Mouse (Mus musculus) left cerebral cortex, adult 8-10 months (tissue): ENCODE measurements at regions not wholly inside any gene's neighbourhood (a gene's known extent, or its start where the extent isn't known, plus 50 kb on each side); places are given as distances from the start of the nearest gene placed in this dataset.
A peak's percentile ranks its signal among the peaks of the same experiment; 100 is the strongest.

Experiments
- DNase-seq, 2 experiments: peaks; one replicate each; pipeline ENCODE4 v3.0.0; 2022; ENCODE audit warnings: low spot score in 2 of 2

GRCm38 (mm10) chr10:126646587-126646986, 254.6 kb downstream of the Atp23 start:
- no peak for DNase-seq

DNA sequence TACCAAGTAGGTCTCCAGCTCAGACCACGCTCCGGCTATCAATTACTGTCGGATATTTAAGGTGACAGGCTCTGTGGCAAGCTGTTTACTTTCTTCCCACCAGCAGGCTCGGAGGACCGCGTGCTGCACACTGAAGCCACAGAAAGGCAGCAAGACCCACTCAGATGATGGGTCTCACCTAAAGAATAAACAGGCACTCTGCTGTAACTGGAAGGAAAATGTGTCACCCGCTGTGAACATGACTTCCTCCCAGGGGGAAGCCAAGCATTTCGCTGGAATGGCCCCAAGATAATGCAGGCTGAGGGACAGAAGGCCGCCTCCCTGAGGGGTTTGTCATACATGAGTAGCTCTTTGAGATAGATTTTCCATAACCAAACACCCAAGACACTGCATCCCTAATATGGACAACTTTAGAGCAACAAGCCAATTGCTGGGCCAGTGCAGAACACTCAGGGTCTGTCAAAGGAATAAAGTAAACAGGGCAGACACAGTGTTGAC, 259.3 kb downstream of the Atp23 start:
- DNase-seq, result no peak

GRCm38 (mm10) chr10:126634731-126635130, 266.4 kb downstream of the Atp23 start:
- DNase-seq, result no peak

DNA sequence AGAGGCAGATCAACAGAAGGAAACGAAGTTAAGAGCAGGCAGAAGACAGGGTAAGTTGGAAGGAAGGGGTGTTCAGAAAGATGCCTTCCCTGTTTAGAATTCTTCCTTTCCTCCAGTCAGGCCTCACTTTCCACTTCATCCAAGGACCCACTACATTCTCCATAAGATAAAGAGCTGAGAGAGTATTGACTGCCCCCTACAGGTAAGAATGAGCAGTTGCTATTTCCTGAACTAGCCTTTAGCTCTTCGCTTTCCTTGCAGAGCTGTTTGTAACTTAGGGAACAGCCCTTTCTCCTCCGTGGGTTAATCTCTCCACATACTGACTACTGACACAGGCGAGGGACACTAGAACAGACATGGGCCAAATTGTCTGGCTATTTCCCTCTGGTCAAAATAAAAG, 273.1 kb downstream of the Atp23 start:
- no peak for DNase-seq

DNA sequence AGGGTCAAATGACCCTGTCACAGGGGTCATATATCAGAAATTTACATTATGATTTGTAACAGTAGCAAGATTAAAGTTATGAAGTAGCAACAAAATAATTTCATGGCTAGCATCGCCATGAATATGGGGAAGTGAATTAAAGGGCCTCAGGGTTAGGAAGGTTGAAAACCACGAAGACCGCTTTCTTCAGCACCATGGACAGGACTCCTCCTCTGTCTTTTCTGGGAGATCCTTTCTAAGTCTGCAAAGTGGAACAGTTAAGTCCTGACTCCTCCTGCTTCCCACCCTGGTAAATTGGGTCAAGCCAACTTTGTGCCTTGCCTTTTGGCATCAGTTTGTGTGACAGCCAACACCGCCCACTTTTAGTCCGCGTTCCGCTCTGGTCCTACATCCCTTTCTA, 275.7 kb downstream of the Atp23 start:
- DNase-seq, result no peak

- DNase-seq, result no peak
These were observed 280.4 kb downstream of the Atp23 start for GRCm38 (mm10) chr10:126620802-126621201.

GRCm38 (mm10) chr10:126619970-126620369, 281.2 kb downstream of the Atp23 start:
- no peak for DNase-seq

DNA sequence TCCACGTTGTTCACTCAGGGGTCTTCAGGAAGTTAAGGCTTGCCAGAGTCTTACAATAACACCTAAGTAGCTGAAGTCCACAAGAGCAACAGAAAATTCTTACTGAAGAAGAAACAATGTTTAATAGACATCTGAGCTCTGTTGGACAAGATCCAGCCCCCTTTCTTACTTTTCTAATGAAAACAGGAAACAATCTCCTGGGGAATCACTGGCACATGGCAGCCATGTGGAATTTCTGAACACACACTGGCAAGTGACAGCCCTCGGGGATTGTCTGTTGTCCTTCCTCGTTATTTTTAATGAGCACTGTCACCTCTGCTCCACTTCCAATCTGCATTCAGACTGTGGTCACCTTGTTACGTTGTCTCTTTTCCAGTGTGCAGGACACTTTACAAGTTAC, 288.9 kb downstream of the Atp23 start:
- no peak for DNase-seq

DNA sequence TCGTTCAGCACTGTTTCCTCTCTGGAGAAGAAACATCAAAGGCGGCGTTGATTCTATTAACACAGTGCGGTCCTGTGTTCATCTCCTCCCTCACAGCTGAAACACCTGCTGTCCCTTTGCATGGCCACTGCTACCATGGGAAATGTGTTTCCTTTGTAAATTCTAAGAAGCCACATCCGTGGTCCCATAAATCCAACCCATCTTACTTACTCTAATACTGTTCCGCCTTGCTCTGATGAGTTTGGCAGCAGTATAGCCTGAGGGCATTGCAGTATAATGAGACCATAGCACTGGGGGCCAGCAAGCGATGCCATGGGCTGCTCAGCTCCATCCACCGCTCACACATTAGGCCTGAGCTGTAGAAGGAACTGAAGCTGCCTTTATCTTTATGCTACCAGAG, 290.6 kb downstream of the Atp23 start:
- DNase-seq, result no peak

GRCm38 (mm10) chr10:126599686-126600085, 301.5 kb downstream of the Atp23 start:
- DNase-seq, result no peak

- no peak for DNase-seq
These were observed 333.0 kb downstream of the Atp23 start for GRCm38 (mm10) chr10:126568155-126568554.

- no peak for DNase-seq
These were observed 335.8 kb downstream of the Atp23 start for GRCm38 (mm10) chr10:126565326-126565725.

- peak in 1 of 2 experiments; percentile 12 for DNase-seq
These were observed 346.1 kb downstream of the Atp23 start for GRCm38 (mm10) chr10:126555080-126555479.

GRCm38 (mm10) chr10:126531950-126532349, 369.2 kb downstream of the Atp23 start:
- no peak for DNase-seq

DNA sequence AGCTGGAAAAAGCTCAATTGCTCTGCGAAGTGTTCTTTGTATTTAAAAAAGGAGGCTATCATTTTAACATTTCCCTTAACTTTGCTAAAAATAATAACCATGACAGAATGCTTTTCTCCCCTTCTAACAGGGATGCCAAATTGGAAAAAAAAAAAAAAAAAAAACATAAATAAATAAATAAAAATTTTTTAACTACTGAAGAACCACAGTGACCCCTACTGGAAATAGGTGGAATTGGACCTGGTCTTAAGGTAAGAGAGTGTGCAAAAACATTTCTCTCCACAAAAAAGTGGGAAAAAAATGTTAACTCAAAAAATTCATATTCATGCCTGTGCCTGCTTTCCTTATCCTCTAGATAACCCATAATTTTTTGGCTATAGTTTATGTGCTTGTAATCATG, 369.8 kb downstream of the Atp23 start:
- no peak for DNase-seq

DNA sequence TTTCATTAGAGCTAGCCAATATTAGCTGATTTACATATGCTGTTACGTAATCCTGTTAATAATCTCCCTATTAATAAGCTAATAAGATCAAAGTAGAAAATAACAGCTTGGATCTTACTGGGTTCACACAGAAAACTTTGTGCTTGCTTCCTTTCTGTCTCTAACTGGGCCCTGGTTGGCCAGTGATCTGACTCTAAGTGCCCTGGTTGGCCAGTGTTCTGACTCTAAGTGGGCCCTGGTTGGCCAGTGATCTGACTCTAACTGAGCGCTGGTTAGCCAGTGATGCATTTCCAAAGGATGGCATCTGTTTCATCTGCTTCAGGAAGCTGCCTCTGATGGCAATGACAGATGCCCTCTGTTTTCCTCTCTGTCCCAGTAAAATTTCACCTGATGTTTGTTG, 372.4 kb downstream of the Atp23 start:
- DNase-seq, result no peak

DNA sequence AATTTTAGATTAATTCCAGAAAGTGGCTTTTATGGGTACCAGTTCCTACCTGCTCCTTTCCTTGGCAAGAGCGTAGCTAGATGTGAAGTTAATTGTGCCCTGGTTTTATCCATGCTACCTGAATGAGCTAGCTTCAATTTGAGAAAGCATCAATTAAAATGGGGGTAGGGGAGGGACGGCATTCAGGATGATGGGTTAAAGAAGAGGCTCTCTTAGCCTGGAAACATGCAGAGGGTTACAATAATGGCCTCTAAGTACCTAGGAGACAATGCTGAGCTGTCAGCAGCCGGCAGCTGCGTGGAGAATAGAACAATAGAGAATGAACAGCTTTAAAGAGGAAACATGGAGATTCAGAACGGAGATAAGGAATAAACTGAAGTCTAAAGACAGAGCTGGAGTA, 375.0 kb downstream of the Atp23 start:
- DNase-seq, result no peak

DNA sequence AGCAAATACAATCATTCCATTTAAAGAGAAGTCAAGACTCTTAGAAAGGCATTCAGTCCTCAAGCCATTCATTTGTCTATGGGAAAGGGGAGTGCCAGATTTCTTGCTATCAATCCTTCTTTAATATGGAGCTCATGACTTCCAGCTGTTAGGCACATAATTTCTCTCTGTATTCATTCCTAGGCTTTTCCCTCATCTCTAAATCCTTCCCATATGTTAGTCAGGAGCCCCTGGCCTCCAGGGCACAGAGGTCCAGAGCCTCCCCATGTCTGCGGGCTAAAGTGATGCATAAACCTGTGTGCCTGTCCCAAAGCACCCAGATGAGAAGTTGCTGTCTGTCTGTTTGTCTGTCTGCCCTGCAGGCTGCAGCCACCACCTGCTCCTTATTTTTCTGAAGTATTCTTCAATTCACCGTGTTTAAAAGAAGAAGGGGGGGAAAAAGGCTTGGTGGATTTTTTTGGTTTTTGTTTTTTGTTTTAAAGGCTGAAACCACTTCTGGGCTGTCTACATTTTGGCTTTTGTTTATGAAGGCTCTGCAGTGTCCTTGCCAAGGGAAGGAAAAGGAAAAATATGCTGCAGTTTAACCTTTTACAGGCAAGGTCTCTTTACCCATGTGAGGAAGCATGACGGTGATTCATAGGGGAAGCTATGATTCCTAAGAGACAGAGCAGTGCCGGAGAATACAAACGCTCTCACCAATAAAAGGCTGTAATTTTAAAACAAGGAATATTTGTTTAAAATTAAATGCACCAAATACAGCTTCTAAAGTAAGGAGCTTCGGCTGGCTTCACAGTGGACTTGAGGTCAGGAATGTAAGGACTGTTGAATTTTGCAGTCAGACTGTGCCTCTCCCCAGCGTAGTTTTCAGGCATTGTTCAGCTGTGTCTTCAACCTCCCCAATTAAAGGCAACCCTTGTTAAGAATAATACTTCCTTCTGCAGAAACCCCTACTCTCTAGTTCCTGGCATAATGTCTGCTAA, 379.0 kb downstream of the Atp23 start:
- no peak for DNase-seq

GRCm38 (mm10) chr10:126520973-126521372, 380.2 kb downstream of the Atp23 start:
- DNase-seq, result no peak

GRCm38 (mm10) chr10:126513185-126513584, 388.0 kb downstream of the Atp23 start:
- no peak for DNase-seq

GRCm38 (mm10) chr10:126511511-126511910, 389.6 kb downstream of the Atp23 start:
- peak; percentile 90 to 97 for DNase-seq

GRCm38 (mm10) chr10:126505988-126506387, 395.2 kb downstream of the Atp23 start:
- no peak for DNase-seq
